Mouse (Mus musculus) embryonic fibroblast, embryonic 13.5 days (primary cell): Measurements from ENCODE around the gene Trim30a.

Experiments used
- CTCF ChIP-seq: IDR thresholded peaks from 2 replicates; pipeline ENCODE4 v1.5.1; 2011; ENCODE audit warnings: mild to moderate bottlenecking, control low read depth, low read length, moderate library complexity, borderline replicate concordance; ENCODE audit not compliant: insufficient read depth
- POLR2A ChIP-seq: IDR thresholded peaks from 2 replicates; pipeline ENCODE4 v1.6.1; 2011; ENCODE audit warnings: low read depth, mild to moderate bottlenecking, control low read depth, low read length, moderate library complexity

DNA sequence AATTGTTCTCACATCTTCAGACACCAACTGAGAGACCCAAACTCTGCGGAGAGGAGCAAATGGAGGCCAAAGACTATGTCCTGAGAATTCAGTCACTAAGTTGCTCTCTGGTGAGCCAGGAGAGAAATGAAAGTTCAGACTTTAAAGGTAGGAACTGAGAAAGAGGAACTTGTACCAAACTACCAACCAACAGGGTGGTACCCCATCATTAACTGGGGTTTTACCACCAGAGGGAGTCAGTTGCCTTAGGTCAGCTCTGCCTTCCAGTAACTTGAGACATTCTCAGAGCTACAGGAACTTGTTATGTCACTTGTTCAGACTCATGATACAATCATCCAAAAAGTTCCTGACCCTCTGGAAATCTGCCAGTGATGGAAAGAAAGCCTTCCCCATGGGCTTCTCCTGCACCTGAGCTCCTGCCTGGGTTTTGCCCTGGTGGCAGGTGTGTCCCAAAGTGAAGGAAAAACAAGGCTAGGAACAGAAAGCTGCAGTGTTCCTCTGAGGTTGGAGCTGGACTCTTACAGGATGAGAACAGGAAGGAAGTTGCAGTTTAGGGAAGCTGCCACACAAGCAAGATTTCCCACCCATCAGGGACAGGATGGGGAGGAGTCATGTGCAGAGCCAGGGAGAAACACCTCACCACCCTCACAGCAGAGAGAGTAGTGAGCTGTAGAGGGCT is 95.1 kb downstream of the Trim30a start, which contains the start of gene Trim30b:
- TF ChIP-seq CTCF = no peak
- TF ChIP-seq POLR2A = no peak
